Mouse (Mus musculus) v-Abl transformed pro-B cells (cell line): Measurements from ENCODE around the gene Cavin4.

Experiments
- in situ Hi-C, 2 experiments: fragments of 400-800 bp; cut with MboI; formaldehyde crosslinking; loops; one replicate each; pipeline ENCODE4 v1.15.1; 2025; ENCODE audit not compliant: unreplicated experiment in 2 of 2

Gene Cavin4

DNA sequence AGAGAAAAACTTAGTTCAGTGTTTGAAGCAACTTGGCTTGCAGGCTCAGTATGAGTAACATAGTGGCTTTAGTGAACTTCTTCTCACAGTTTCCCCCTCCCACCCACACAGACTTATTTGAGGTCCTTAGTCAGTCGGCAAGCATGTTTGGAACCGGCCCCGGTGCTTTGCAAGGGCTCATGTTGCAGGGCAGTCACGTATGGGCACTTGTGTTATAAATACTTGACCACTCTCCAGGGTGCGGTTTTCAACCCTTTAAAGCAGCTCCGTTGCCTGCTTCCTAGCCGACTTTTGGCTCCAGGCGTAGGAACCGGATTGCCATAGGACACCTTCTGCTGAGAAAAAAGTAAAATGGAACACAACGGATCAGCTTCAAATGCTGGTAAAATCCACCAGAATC, at the start of gene Cavin4:
Gene Cavin4, plus strand, starts transcription at position 244 of the 400 bp plus-strand sequence.
- in situ Hi-C loops, result no loop called here

DNA sequence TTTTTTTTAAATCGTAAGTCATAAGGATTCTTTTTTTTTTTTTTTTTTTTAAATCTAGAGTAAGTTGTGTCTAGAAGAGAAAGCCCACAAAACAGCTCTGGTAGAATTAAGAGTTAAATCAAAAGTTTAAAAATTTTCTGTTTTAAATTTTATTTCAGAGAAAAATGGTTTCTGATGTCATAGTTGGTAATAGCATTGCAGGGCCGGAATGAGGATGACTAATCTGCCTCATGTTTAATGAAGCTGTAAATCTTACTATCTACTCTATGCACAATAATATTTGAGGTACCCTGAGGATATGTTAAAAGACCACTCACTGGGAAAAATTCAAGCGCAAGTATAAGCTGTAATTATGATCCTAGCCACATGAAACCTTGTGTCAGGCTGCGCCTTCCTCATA, 47.8 kb upstream of the Cavin4 start:
- in situ Hi-C loops, result no loop called here

DNA sequence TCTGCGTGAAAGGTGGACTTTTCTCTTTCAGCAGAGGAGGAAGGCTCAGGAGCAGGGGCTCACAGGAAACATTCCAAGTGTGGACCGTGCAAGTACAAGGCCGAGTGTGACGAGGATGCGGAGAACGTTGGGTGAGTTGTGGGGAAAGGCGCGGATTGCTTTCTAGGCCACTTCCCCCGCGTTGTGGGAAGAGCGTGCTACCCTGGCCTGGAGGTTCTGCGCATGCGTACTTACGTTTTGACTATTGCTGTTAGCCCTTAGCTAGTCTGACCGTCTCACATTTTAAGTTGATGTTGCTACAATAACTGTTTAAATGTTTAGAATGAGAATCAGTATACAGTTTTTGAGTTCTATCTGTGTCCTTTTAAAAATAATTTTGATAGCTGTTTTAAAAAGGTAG, 46.1 kb upstream of the Cavin4 start:
- in situ Hi-C loops, result no loop called here

DNA sequence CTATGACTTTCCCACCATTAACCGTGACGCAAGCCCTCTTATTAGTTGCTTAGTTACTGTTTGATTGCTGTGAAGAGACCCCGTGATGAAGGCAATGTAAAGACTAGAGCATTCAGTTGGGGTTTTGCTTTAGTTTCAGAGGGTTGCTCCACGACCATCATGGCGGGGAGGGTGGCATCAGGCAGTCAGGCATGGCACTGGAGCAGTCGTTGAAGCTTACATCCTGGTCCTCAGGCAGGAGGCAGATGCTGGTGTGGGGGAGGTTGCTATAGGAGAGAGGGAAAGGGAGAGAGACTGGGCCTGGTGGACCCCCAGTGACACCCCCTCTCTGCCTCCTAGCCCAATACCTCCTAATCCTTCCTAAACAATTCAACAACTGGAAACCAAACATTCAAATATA, 43.2 kb upstream of the Cavin4 start:
- in situ Hi-C loops, result no loop called here

DNA sequence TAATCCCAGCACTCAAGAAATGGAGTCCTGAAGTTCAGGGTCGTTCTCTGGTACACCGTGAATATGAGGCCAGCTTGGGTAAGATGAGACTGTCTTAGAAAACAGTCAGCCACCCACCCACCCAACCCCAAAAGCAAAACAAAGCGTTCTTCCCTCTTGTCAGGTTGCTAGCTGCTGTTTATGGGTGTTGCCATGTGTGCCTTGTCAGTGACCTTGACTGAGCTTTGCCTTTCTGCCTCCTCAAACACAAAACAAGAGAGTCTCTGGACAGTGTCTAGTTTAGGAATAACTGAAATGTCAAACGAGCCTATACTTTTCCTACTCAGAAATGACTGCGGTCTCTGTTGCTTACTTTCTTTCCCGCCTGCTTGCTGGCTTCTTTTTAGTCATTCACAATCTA, 41.1 kb upstream of the Cavin4 start:
- in situ Hi-C loops, result no loop called here

DNA sequence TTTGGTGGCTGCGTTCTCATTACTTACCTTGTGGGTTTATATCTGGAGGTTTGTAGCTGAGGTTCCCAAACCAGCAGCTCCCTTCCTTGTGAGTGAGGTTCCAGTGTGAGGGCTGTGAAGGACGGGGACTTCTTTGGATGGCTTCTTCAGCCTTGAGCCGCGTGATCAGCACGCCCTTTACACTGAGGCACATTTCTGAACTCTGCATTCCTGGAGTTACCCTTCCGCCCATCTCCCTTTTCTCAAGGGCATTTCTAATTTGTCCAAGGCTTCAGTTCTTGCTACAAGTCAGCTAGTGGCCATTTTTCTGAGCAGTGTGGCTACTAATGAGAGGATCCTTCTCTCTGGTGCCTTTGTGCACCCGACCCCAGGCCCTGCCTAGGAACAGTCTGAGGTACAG, 40.4 kb upstream of the Cavin4 start:
- in situ Hi-C loops, result no loop called here

DNA sequence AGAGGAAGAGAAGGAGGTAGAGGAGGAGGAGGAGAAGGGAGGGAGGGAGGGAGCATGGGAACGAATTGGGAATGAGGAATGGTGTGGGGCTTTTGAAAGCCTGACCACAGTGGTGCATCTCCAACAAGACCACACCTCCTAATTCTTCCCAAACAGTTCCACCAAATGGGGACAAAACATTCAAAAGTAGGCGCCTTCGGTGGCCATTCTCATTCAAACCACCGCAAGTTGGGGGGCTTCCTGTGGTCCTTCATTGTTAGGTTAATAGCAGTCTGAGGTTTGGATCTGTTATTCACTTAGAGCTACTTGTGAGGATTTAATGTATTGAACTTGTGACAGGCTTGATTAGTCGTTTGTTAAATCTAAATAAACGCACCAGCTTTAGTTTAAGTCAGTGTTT, 38.4 kb upstream of the Cavin4 start:
- in situ Hi-C loops, result no loop called here

DNA sequence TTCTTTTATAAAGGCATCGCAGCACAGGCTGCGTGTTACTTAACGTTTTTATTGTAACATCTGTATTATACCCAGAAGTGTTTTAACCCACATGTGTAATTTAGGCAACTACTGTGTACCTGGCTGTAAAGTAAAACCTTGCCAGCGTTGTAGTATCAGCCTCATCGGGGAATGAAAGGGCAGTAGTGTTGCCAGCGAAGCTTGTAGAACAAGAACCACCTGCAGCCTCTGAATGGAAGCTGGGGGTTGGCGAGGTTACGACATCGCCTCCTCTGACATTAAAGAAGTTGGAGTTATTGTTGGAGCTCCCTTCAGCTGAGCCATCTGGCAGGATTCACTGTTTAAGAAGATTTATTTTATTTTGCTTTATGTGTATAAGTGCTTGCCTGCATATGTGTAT, 37.5 kb upstream of the Cavin4 start:
- in situ Hi-C loops, result no loop called here

DNA sequence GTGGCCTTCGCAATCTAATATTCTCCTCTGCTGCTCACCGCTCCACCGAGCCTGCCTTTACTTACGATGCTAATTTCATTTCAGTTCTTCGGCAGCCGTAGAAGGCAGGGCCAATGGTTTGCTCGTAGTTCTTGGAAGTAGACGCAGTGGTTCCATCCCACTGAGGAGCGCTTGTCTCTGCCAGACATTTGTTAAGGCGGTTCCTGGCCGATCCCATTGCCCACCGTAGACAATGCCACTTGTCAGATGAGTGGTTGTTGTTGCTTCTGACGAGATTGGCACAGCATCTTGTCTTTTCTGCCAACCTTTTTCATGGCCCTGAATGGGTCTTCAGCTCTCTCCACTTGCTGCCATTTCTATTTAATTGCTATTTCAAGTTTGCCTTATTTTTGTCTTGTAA, 33.9 kb upstream of the Cavin4 start:
- in situ Hi-C loops, result no loop called here

DNA sequence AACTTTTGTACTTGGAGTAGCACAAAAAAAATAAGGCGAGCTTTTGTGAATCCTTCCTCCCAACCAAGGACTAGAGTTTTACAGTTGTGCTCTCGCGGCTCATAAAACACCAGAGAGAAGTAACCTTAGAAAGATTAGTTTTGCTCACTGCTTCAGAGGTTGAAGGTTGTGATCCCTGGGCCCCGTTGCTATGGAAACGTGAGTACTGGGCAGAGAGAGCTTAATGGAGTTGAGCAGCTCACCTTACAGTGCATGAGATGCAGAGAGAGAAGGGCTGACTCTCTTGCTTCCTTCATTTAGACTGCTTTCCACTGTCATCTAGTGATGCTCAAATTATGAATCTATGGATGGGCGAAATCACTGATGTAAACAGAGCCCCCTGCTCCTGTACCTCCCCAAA, 29.8 kb upstream of the Cavin4 start:
- in situ Hi-C loops, result no loop called here

DNA sequence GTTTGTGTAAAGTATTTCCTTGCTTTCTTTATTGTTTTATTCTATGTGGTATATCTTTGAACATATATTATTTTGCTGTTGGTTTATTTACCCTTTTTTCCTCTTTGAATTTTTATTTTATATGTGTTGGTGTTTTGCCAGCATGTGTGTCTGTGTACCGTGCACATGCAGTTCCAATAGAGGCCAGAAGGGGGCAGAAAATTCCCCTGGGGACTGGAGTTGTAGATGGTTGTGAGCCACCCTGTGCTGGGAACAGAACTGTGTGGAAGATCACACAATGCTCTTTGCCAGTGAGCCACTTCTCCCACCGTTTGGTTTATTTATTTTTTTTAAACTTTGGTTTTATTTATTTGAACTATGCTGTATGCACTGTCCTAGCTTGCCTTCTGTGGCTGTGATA, 29.3 kb upstream of the Cavin4 start:
- in situ Hi-C loops, result no loop called here

DNA sequence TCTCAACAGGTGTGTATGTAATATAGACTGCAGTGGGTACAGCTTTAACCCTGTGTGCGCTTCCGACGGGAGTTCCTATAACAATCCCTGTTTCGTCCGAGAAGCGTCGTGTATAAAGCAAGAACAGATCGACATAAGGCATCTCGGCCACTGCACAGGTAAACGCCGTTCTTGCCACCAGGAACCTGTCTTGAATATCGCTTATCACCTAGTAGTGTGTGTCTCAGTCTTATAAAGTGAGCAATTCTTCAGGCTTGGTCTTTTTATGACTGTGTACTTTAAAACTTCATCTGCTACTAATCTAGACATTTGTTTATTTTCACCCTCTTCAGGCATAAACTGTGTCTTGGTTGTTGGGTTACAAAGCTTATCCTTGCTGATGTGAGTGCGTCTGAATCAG, 26.5 kb upstream of the Cavin4 start:
- in situ Hi-C loops, result no loop called here

DNA sequence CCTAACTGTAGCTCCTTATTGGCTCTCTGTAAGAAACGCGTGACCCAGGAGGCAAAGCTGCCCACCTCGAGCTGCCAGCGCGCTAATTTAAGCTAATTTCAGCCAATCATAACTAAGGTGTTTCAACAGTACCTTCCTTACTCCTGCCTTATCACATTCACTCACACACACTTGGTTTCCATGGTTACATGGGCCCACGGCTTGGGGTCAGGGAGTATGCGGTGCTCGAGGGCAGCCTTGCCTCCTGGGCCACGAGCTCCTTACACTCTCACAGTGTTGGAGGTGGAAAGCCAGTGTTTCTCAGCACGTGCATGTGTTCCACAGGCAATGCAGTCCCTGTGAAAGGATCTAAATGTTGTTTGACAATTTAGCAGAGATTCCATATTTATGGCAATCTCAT, 25.2 kb upstream of the Cavin4 start:
- in situ Hi-C loops, result no loop called here

DNA sequence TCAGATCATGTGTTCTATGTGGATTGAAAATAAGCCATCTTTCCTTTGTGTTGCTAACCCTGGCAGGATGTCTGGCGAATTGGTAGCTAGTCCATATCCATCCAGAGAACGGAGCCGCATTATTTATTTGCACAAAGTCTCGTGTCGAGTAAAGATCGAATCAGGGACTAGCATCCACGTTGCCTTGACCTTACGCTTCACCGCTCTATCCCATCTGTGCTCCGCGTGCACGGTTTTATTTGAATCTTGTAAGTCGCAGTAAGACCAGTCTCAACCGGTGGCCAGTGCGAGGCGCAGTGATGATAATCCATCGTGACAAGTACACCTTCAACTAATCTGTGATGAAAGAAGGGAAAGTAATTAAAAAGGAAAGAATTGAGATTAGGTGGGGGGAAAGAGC, 23.8 kb upstream of the Cavin4 start:
- in situ Hi-C loops, result no loop called here

DNA sequence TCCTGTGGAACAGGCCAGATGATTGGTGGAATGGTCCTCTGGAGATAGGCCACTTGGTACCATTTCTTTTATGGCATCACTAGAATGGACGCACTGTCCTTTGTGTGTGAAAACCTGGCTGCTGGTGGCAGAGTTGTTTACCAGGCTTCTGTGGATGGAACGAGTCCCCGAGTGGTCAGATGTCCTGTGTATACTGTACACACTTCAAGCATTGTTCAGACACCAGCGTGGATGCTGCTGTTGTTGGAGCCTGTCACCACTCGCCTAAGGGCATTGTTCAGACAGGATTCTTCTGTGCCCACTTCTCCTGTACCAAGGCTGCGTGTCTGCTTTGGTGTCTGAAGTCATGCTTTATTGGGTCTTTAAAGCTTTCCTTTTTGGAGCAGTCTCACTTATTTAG, 19.5 kb upstream of the Cavin4 start:
- in situ Hi-C loops, result no loop called here

DNA sequence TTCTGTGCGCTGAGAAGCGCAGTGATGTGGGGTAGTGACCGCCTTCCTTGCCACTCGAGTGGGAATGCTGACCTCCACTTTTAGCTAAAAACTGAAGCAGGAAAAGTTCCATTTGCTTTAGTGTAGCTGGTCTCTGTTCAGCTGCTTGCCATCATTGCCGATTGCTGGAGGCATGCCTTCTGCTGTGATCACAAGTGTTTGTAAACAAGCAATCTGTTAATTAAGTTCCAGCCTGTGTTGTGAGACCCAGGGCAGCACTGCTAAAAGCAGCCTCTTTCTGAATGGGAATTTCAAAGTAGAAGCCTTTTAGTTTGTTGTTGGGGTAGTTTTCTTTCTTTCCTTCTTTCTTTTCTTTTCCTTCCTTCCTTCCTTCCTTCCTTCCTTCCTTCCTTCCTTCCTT, 17.2 kb upstream of the Cavin4 start:
- in situ Hi-C loops, result no loop called here

DNA sequence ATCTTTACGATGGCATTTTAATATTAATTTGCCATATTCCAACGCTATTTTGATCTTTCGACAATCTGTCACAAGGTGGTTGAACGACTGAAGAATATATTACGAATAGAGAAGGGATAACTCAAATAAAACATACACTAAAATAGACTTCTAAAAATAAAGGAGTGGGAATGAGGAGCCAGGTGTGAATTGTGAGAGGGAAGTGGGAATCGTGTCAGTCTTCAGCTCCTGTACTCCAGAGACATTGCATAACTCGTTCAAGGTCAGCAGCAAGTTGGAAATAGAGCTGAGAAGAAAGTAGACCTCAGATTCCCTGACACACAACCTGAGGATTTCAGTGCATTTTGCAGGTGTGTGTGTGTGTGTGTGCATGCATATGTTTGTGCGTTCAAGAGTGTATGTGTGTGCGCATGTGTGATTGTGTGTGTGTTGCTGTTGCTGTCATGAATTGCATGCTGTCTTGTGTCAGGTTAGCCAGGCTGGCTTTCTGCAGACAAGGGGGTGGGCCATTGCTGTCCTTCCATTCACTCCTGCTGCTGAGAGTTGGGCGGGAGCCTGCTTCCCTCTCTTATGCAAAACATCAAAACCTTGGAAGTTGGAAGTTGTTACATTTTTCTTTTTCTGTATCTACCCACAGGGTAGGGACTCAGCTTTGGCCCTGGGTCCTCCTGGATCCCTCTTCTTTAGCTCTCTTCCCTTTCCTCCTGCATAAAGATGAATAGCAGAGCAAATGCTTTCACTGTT, 12.5 kb upstream of the Cavin4 start:
- in situ Hi-C loops, result no loop called here

DNA sequence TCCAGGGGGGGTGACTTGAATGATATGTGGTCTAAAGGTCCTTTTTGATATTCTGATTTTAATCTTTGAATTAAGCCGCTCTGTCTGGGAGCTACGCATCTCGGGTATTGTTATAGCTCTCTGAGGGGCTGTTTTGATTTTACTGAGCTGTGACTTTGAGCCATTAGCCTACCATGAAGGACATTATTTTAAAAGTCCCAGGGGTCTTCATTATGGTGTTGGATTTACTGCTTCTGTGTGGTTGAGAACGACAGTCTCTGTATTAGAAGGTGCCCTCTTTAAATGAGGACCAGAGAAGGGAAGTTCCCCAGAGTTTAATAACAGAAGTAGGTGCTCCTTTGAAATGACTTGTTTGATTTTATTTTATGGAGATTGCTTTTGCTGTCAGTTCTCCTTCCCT, 9.2 kb upstream of the Cavin4 start:
- in situ Hi-C loops, result no loop called here

DNA sequence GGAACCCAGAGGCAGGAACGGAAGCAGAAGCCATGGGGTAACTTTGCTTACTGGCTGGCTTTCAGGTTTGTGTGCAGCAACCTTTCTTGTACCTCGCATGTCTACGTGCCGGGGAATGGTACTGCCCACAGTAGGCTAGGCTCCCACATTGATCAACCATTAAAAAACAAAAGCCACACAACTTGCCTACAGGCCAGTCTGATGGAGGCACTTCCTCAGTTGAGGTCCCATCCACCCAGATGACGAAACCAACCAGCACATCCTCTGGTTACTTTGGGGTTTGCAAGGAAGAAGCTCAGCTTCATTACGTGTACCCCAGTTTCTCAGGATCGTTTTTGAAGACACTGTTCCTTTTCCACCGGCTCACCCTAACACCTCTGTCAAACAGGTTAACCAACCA, 6.8 kb upstream of the Cavin4 start:
- in situ Hi-C loops, result no loop called here

DNA sequence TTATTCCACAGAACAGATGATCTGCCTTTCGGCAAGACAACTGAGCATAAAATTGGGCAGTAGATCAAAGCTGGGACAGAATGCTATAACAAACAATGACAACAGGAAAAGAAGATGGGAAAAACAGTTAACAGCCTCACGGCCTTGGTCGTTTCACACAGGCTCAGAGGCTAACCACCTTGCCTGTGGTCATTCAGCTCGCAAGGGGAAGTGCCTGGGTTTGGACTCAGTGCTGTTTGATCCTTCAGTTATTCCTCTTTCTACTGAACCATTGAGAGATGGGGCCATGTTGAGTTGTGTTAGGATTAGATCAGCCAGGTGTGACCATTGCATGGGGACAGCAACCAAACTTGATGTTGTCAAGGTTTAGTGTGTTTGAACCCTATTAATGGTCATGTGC, 3.2 kb upstream of the Cavin4 start:
- in situ Hi-C loops, result no loop called here

DNA sequence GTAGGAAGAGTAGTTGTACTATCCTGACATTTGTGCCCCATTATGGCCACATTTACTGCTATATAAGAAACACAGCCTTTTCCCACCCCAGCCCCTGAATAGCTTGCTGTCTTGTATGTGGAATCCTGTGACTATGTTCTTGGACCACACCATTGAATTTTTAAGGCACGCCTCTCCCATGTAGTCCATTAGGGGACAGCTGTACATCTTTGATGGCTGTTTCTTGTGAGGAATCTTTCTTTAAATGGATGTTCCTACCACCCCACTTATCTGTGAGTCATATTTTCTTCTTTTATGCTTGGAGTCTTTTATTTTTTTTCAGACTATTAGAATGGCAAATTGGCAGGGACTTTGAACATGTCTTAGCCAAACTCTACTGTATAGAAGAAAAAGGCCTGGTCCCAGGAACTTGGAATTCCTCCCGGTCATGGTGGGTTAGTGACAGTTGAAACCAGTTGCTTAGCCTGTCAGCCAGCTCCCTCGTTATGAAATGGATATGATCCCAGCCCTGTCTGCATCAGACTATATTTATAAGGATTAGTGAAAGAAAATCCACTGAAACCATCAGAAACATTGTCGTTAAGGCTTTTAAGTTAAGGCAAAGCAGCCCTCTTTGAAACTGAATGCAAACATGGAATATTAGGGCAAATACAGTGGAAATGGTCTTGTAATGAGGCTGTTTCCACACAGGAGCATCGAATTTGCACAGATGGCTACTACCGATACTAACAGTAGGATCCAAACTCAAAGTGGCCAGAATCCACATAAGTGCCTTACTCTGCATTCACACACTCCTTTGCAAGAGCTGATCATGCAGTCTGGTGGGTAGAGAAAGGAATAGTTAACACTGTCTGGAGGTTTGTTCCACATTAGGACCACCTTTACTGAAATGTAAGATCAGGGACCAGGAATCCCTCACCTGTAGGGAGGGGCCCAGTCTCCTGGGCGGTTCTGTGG, 2.4 kb upstream of the Cavin4 start:
- in situ Hi-C loops, result no loop called here

DNA sequence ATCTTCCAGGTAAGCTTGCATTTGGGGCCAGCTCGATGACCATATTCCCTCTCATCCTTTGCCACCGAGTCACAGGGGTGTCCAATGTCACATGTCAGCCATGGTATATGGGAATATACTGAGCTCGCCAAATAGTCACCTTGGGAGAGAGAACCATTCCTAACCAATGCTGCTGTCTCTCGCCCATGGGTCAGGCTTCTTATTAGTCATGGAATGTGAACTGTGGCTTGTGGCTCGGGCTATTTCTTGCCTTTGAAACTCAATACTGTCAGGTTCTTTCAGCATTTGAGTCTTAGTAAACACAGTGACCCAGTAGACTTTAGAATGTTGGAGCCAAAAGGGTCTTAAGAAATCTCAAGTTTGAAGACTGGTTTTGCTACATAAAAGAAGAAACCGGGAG, 707 bp downstream of the Cavin4 start:
- in situ Hi-C loops, result no loop called here
